Mouse (Mus musculus) megakaryocyte, embryonic 14.5 days (primary cell): ENCODE data around the gene Trp53rkb.

Experiments
- FLI1 ChIP-seq: IDR thresholded peaks from 2 replicates; pipeline ENCODE4 v1.6.1; 2012; ENCODE audit warnings: low read length, inconsistent platforms, mixed read lengths
- GATA1 ChIP-seq: IDR thresholded peaks from 3 replicates; pipeline ENCODE4 v1.6.1; 2012; ENCODE audit warnings: mixed read lengths, low read length, inconsistent platforms, borderline replicate concordance

DNA sequence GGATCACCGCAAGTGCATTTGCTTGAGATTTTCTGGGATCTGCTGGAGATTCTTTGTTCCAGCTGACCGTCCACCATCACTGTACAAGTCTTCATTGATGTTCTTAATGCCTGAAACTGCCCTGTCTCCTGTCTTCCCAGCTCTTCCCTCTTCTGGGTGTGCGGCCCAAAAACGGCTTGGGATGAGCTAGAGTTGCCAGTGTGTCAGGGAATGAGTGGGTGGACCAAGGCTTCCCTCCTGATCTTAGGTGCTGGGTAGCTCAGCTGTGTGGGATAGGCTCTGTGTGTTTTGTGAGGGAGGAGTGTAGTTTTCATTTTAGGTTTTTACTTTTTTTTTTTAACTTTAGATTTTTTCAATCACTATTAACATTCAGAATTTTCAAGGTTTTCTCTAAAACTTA lies 42.5 kb downstream of the Trp53rkb start:
- TF ChIP-seq GATA1 (no peak), FLI1 (no peak)
